8 mouse cellular contexts compared by ENCODE assay signal in the genomic region with DNA sequence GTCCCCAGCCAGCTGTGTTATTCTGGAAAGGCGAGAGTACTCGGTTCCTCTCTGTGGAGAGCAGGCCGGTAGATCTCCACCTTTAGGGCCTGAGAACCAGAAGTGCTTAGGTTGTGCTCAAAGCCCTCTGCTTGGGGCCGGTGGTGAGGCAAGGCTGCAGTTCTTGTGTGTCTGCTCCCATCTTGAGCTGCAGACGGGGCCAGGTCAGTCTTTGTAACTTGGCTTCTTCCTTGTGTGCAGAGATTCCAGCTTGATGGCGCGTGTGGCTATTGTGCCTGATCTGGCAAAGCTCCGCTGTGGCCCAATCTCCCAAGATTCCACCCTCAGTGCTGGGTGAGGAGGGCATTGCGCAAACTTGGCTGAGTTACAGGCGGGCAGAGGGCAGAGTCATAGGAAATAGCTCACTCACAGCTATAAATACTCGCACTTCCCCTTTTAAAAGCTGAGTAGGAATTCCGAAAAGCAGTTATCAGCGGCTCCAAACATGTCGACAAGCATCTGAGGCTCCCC. TPM values are rescaled to one million over a fixed set of nuclear protein-coding genes. Genes with fewer than 3 reads are reported as not detected.
DNase-seq lines count a peak whose midpoint lies in the region; ATAC-seq and TF ChIP-seq lines count a peak whose summit lies in the region.

No protein-coding gene starts in this region.

- intact Hi-C loops in heart, adult 2 months (cut with DNase I): no loop called here

- H3K79me2 ChIP-seq in heart, adult 2 months (replicated peaks; ENCODE audit: control insufficient read depth, insufficient read depth, low read length): no peaks in the 10 kb centered on the region

- 0 out of 2 replicates have a peak, but pooled peaks have one; percentile 39 for TF ChIP-seq POLR2A in heart, adult 2 months (IDR thresholded peaks at IDR 0.05; ENCODE audit: insufficient read depth, low read depth, low read length)

- H3K4me3 ChIP-seq in heart, adult 2 months: no peak overlapping the region; the same call in 1 of the 2 replicates
- no peak overlapping the region for H3K4me3 ChIP-seq in forebrain, embryonic 14.5 days (ENCODE audit: low read depth, low read length)

- peaks cover 7% of the 10 kb centered on the region for H3K4me1 ChIP-seq in heart, adult 2 months (ENCODE audit: control insufficient read depth, insufficient read depth, low read length)
- no peaks in the 10 kb centered on the region for H3K4me1 ChIP-seq in forebrain, embryonic 14.5 days (ENCODE audit: control insufficient read depth, insufficient read depth, low read length)

- 2% methylated on average over 14 of the region's 14 CpGs for WGBS in heart, adult 2 months
- WGBS in forebrain, embryonic 14.5 days: 81% methylated on average over 14 of the region's 14 CpGs

- no peak for TF ChIP-seq CTCF in heart, adult 2 months (IDR thresholded peaks at IDR 0.05)

- H3K36me3 ChIP-seq in heart, adult 2 months (ENCODE audit: control insufficient read depth, insufficient read depth, low read length): no peaks in the 10 kb centered on the region
- no peaks in the 10 kb centered on the region for H3K36me3 ChIP-seq in forebrain, embryonic 14.5 days (ENCODE audit: control insufficient read depth, insufficient read depth, low read length)

- no peak for DNase-seq in frontal cortex, postnatal 10 days (ENCODE audit: low spot score in 2 of 2)
- DNase-seq in adrenal gland, adult 18-20 months (ENCODE audit: low spot score in 2 of 2): peak; percentile 59 to 62
- peak; percentile 80 to 90 for DNase-seq in heart, adult 2 months
- peak; percentile 74 to 77 for DNase-seq in kidney, postnatal 36 days
- peak; percentile 37 for DNase-seq in yolk sac, embryonic 10.5 days (ENCODE audit: low spot score)
- DNase-seq in forebrain, embryonic 14.5 days (ENCODE audit: low spot score): no peak

- peak; percentile 80; the same call in 1 of the 2 replicates for TF ChIP-seq EP300 in heart, adult 2 months (IDR thresholded peaks at IDR 0.05; ENCODE audit: insufficient read depth, low read depth, low read length)

- H3K9me3 ChIP-seq in forebrain, embryonic 14.5 days (replicated peaks; ENCODE audit: control insufficient read depth, low read length): no peaks in the 10 kb centered on the region

- ATAC-seq in frontal cortex, adult (ENCODE audit: low TSS enrichment): peak; percentile 43; the same call in 1 of the 2 replicates
- peak; percentile 94 for ATAC-seq in megakaryocyte, adult 5-6 weeks (ENCODE audit: poor library complexity, severe bottlenecking)
- ATAC-seq in forebrain, embryonic 14.5 days: no peak

- peak overlapping the region; percentile 75 for H3K27ac ChIP-seq in heart, adult 2 months
- H3K27ac ChIP-seq in forebrain, embryonic 14.5 days (ENCODE audit: low read depth, low read length): no peak overlapping the region

- H3K27me3 ChIP-seq in heart, adult 2 months (ENCODE audit: control insufficient read depth, insufficient read depth, low read length): no peaks in the 10 kb centered on the region
- no peaks in the 10 kb centered on the region for H3K27me3 ChIP-seq in forebrain, embryonic 14.5 days (replicated peaks; ENCODE audit: control insufficient read depth, insufficient read depth, low read length)

- H3K4me2 ChIP-seq in forebrain, embryonic 14.5 days (ENCODE audit: low read length): no peak overlapping the region

- H3K9ac ChIP-seq in heart, adult 2 months (ENCODE audit: low read depth, low read length): peak overlapping the region; percentile 11; the same call in 1 of the 2 replicates
- no peak overlapping the region for H3K9ac ChIP-seq in forebrain, embryonic 14.5 days (ENCODE audit: low read length)

RNA-seq across cellular contexts. Expression of a gene that starts 9.4 kb away (rescaled TPM):
- total RNA-seq in adrenal gland, adult 18-20 months (2021): under 1 TPM; 0.13 to 0.38 TPM
- total RNA-seq in heart, adult 2 months (2021): under 1 TPM; 0.21 to 0.32 TPM
- 0.35 and 0.50 TPM in 2 replicates for polyA plus RNA-seq in heart, adult 2 months (2012; rRNA removed)
- 5.3 and 7.3 TPM in 2 replicates for total RNA-seq in megakaryocyte, adult 5-6 weeks (2015)
- 9.3 and 11.3 TPM in 2 replicates for total RNA-seq in megakaryocyte, adult 5-6 weeks (2017)
- 0.05 TPM in 1 of 2 replicates, not detected in the other for polyA plus RNA-seq in forebrain, embryonic 14.5 days (2014; fragmentation: Nextera tagmentation; extraction: Ambion mirVana)

RNA-seq across cellular contexts. Expression of a gene that starts 48.9 kb away (rescaled TPM):
- total RNA-seq in adrenal gland, adult 18-20 months (2021): 10 to 100 TPM; 25.5 to 30.8 TPM
- total RNA-seq in heart, adult 2 months (2021): 10 to 100 TPM; 14.8 to 15.3 TPM
- 5.3 and 7.2 TPM in 2 replicates for polyA plus RNA-seq in heart, adult 2 months (2012; rRNA removed)
- total RNA-seq in megakaryocyte, adult 5-6 weeks (2015): 36.4 and 39.4 TPM in 2 replicates
- 73.5 and 79.8 TPM in 2 replicates for total RNA-seq in megakaryocyte, adult 5-6 weeks (2017)
- polyA plus RNA-seq in forebrain, embryonic 14.5 days (2014; fragmentation: Nextera tagmentation; extraction: Ambion mirVana): 47.6 and 53.7 TPM in 2 replicates

RNA-seq across cellular contexts. Expression of a gene that starts 49.0 kb away (rescaled TPM):
- 100 to 1,000 TPM; 173 to 253 TPM for total RNA-seq in adrenal gland, adult 18-20 months (2021)
- 100 to 1,000 TPM in 1 of 2 experiments, 10 to 100 TPM in 1; 94.5 to 123 TPM for total RNA-seq in heart, adult 2 months (2021)
- polyA plus RNA-seq in heart, adult 2 months (2012; rRNA removed): 39.6 and 65.7 TPM in 2 replicates
- total RNA-seq in megakaryocyte, adult 5-6 weeks (2015): 47.8 and 54.0 TPM in 2 replicates
- 58.8 and 74.6 TPM in 2 replicates for total RNA-seq in megakaryocyte, adult 5-6 weeks (2017)
- polyA plus RNA-seq in forebrain, embryonic 14.5 days (2014; fragmentation: Nextera tagmentation; extraction: Ambion mirVana): 47.5 and 54.2 TPM in 2 replicates

Comparison
In these comparisons a context has a peak if more than half of its experiments do, and no peak if none do; other contexts are left out.
1. DNase-seq: peak in adrenal gland, adult 18-20 months (2 of 2), heart, adult 2 months (2 of 2), kidney, postnatal 36 days (2 of 2) and yolk sac, embryonic 10.5 days (single experiment); none in frontal cortex, postnatal 10 days (0 of 2) and forebrain, embryonic 14.5 days (single experiment).
2. RNA of a gene that starts 9.4 kb away (total RNA-seq): 5.3 to 11.3 TPM in megakaryocyte, adult 5-6 weeks; 0.13 to 0.38 TPM in adrenal gland, adult 18-20 months and 0.21 to 0.32 TPM in heart, adult 2 months; every median in the first group is over 4 times any median in the second.